Mouse (Mus musculus) erythroblast, embryonic 14.5 days (primary cell): ENCODE data around the gene 1300017J02Rik.

Experiments used
- GATA1 ChIP-seq: IDR thresholded peaks from 2 replicates; pipeline ENCODE4 v1.6.1; 2012; ENCODE audit warnings: low read length, inconsistent platforms, mixed read lengths
- TAL1 ChIP-seq: IDR thresholded peaks from 3 replicates; pipeline ENCODE4 v1.6.1; 2012; ENCODE audit warnings: low read length, inconsistent platforms, mixed read lengths

DNA sequence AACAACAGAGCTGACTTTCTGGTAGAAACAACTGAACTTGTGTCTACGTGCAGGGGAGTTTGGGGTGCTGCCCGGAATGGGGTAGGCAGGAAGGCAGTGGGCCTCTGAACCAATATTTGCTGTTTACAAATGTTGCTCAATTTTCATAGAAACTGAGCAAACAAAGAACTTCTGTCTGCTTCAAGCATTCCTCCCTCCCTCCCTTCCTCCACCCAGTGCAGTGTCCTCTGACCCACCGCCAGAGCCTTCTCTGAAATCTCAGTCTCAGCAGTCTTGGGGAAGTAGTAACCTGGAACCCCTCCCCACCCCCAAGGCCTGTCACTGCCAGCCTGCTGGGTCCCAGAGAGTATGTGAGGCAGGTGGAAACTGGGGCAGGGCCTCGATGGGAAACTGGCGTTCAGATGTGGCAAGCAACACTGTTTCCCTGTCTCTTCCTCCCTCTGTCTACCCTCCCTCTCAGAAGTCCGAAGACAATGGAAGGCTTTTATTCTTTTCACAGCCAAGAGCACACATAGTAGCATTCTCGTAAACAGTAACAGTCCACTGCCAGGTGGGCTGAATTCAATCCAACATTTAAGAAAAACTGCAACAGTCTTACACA is 70.2 kb downstream of the 1300017J02Rik start:
- TF ChIP-seq GATA1 (no peak), TAL1 (no peak)
